Mouse (Mus musculus): Measurements from ENCODE around the gene Polr1b. TPM values are rescaled to one million over a fixed set of nuclear protein-coding genes. Genes with fewer than 3 reads are reported as not detected.

The Polr1b gene
- total and polyA plus RNA-seq, 2 experiments from 2014 or later: 7.6 to 13.6 TPM

DNA sequence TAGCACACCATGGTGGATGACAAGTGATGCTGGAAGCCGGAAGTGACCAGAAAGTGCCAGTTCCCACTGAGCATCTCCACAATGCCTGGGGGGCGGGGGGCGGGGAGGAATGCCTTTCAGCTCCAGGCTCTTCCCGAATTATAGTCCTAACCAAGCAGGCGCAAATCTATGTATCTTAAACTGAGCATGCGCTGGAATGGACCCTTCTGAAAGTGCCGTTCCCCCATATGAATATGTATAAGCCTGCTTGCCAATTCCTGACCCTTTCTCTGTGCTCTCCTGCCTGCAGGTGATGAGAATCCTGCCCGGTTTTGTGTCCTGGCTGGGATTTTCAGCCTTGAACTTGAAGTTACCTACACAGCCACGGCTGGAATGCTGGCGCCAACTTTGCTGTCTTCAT is 72.6 kb downstream of the Polr1b start:
- no peak for TF ChIP-seq CTCF (IDR thresholded peaks at IDR 0.05; ENCODE audit: low read depth)
- no peak for TF ChIP-seq EP300 (IDR thresholded peaks at IDR 0.05; ENCODE audit: low read depth)
- 47% methylated on average over 10 of the region's 10 CpGs for WGBS

GRCm38 (mm10) chr2:129174474-129174873 is 73.7 kb downstream of the Polr1b start:
- H3K4me2 ChIP-seq (ENCODE audit: low read depth, low read length): 0 out of 2 replicates have a peak overlapping the region, but pooled peaks have one; percentile 19
- no peaks in the 10 kb centered on the region for H3K4me1 ChIP-seq (ENCODE audit: control insufficient read depth, insufficient read depth)

More for the DNA sequence above, 72.6 kb downstream of the Polr1b start:
- H3K27ac ChIP-seq (ENCODE audit: low read depth): no peak overlapping the region
- H3K36me3 ChIP-seq (replicated peaks; ENCODE audit: control insufficient read depth, insufficient read depth, low read length): no peaks in the 10 kb centered on the region
- H3K9ac ChIP-seq (replicated peaks; ENCODE audit: low read depth, low read length): no peak overlapping the region
- H3K4me2 ChIP-seq (ENCODE audit: low read depth, low read length): no peak overlapping the region
- H3K27me3 ChIP-seq (ENCODE audit: control insufficient read depth, insufficient read depth, low read length): no peaks in the 10 kb centered on the region
- H3K9me3 ChIP-seq (replicated peaks; ENCODE audit: control insufficient read depth, low read length): 0 out of 2 replicates have a peak, but pooled peaks cover 1% of the 10 kb centered on the region
- no peaks in the 10 kb centered on the region for H3K4me1 ChIP-seq (ENCODE audit: control insufficient read depth, insufficient read depth)
- DNase-seq (ENCODE audit: low spot score) (no peak), ATAC-seq (ENCODE audit: insufficient read depth, low read depth) (no peak)
- no peak overlapping the region for H3K4me3 ChIP-seq (ENCODE audit: low read depth, low read length)

GRCm38 (mm10) chr2:129175636-129176035 is 74.8 kb downstream of the Polr1b start:
- no peaks in the 10 kb centered on the region for H3K27me3 ChIP-seq (ENCODE audit: control insufficient read depth, insufficient read depth, low read length)
- no peak overlapping the region for H3K4me3 ChIP-seq (ENCODE audit: low read depth, low read length)
- no peaks in the 10 kb centered on the region for H3K36me3 ChIP-seq (replicated peaks; ENCODE audit: control insufficient read depth, insufficient read depth, low read length)
- TF ChIP-seq CTCF (IDR thresholded peaks at IDR 0.05; ENCODE audit: low read depth): no peak
- no peak for TF ChIP-seq EP300 (IDR thresholded peaks at IDR 0.05; ENCODE audit: low read depth)
- no peak overlapping the region for H3K4me2 ChIP-seq (ENCODE audit: low read depth, low read length)
- DNase-seq (ENCODE audit: low spot score): peak; percentile 47
- H3K9me3 ChIP-seq (replicated peaks; ENCODE audit: control insufficient read depth, low read length): no peaks in the 10 kb centered on the region
- no peak overlapping the region for H3K27ac ChIP-seq (ENCODE audit: low read depth)
- no peak overlapping the region for H3K9ac ChIP-seq (replicated peaks; ENCODE audit: low read depth, low read length)
- ATAC-seq (ENCODE audit: insufficient read depth, low read depth): peak; percentile 63; the same call in 1 of the 2 replicates
- no peaks in the 10 kb centered on the region for H3K4me1 ChIP-seq (ENCODE audit: control insufficient read depth, insufficient read depth)
- 52% methylated on average over 2 of the region's 2 CpGs for WGBS

More at GRCm38 (mm10) chr2:129174474-129174873, 73.7 kb downstream of the Polr1b start:
- peak; percentile 58 for DNase-seq (ENCODE audit: low spot score)
- TF ChIP-seq EP300 (IDR thresholded peaks at IDR 0.05; ENCODE audit: low read depth) (no peak), CTCF (IDR thresholded peaks at IDR 0.05; ENCODE audit: low read depth) (peak; percentile 79)
- Histone ChIP-seq H3K4me3 (ENCODE audit: low read depth, low read length) (no peak overlapping the region), H3K9me3 (replicated peaks; ENCODE audit: control insufficient read depth, low read length) (no peaks in the 10 kb centered on the region), H3K27me3 (ENCODE audit: control insufficient read depth, insufficient read depth, low read length) (no peaks in the 10 kb centered on the region), H3K36me3 (replicated peaks; ENCODE audit: control insufficient read depth, insufficient read depth, low read length) (no peaks in the 10 kb centered on the region), H3K27ac (ENCODE audit: low read depth) (no peak overlapping the region; the same call in 1 of the 2 replicates), H3K9ac (replicated peaks; ENCODE audit: low read depth, low read length) (no peak overlapping the region)
- 26% methylated on average over 7 of the region's 7 CpGs for WGBS
- ATAC-seq (ENCODE audit: insufficient read depth, low read depth): peak; percentile 71

Other genes starting within 250 kb of the Polr1b start
- 0.93 TPM in 1 of 2 replicates, not detected in the other for gene Fbln7, start 238.0 kb upstream of the Polr1b start, total RNA-seq (2014; rRNA removed; ENCODE audit: low replicate concordance)
- 0.42 and 0.62 TPM in 2 replicates for gene Fbln7, start 238.0 kb upstream of the Polr1b start, polyA plus RNA-seq (2015; fragmentation: Nextera tagmentation; extraction: Ambion mirVana)
- gene Zc3h8, start 156.9 kb upstream of the Polr1b start, total RNA-seq (2014; rRNA removed; ENCODE audit: low replicate concordance): 1.4 TPM in 1 of 2 replicates, not detected in the other
- gene Zc3h8, start 156.9 kb upstream of the Polr1b start, polyA plus RNA-seq (2015; fragmentation: Nextera tagmentation; extraction: Ambion mirVana): 6.8 and 7.3 TPM in 2 replicates
- gene Zc3h6, start 133.6 kb upstream of the Polr1b start, total RNA-seq (2014; rRNA removed; ENCODE audit: low replicate concordance): 1.7 and 1.8 TPM in 2 replicates
- gene Zc3h6, start 133.6 kb upstream of the Polr1b start, polyA plus RNA-seq (2015; fragmentation: Nextera tagmentation; extraction: Ambion mirVana): 3.0 and 3.2 TPM in 2 replicates
- 7.7 and 31.0 TPM in 2 replicates for gene Gm10762, start 133.3 kb upstream of the Polr1b start, total RNA-seq (2014; rRNA removed; ENCODE audit: low replicate concordance)
- gene Gm10762, start 133.3 kb upstream of the Polr1b start, polyA plus RNA-seq (2015; fragmentation: Nextera tagmentation; extraction: Ambion mirVana): 15.0 and 19.0 TPM in 2 replicates
- 0.54 TPM in 1 of 2 replicates, not detected in the other for gene Vinac1, start 52.8 kb upstream of the Polr1b start, total RNA-seq (2014; rRNA removed; ENCODE audit: low replicate concordance)
- gene Vinac1, start 52.8 kb upstream of the Polr1b start, polyA plus RNA-seq (2015; fragmentation: Nextera tagmentation; extraction: Ambion mirVana): 0.03 TPM in 1 of 2 replicates, not detected in the other
- 7.1 and 9.4 TPM in 2 replicates for gene Ttl, start 35.1 kb upstream of the Polr1b start, total RNA-seq (2014; rRNA removed; ENCODE audit: low replicate concordance)
- 5.6 and 6.4 TPM in 2 replicates for gene Ttl, start 35.1 kb upstream of the Polr1b start, polyA plus RNA-seq (2015; fragmentation: Nextera tagmentation; extraction: Ambion mirVana)
- 9.9 and 19.4 TPM in 2 replicates for gene Chchd5, start 28.7 kb downstream of the Polr1b start, total RNA-seq (2014; rRNA removed; ENCODE audit: low replicate concordance)
- 17.6 and 19.9 TPM in 2 replicates for gene Chchd5, start 28.7 kb downstream of the Polr1b start, polyA plus RNA-seq (2015; fragmentation: Nextera tagmentation; extraction: Ambion mirVana)
- 37.1 and 46.8 TPM in 2 replicates for gene Slc20a1, start 97.8 kb downstream of the Polr1b start, total RNA-seq (2014; rRNA removed; ENCODE audit: low replicate concordance)
- 7.0 and 8.7 TPM in 2 replicates for gene Slc20a1, start 97.8 kb downstream of the Polr1b start, polyA plus RNA-seq (2015; fragmentation: Nextera tagmentation; extraction: Ambion mirVana)
- gene Ckap2l, start 196.2 kb downstream of the Polr1b start, total RNA-seq (2014; rRNA removed; ENCODE audit: low replicate concordance): 16.2 and 28.9 TPM in 2 replicates
- gene Ckap2l, start 196.2 kb downstream of the Polr1b start, polyA plus RNA-seq (2015; fragmentation: Nextera tagmentation; extraction: Ambion mirVana): 12.3 and 12.6 TPM in 2 replicates
- 1.4 TPM in 1 of 2 replicates, not detected in the other for gene Il1a, start 209.0 kb downstream of the Polr1b start, total RNA-seq (2014; rRNA removed; ENCODE audit: low replicate concordance)
- 0.12 and 0.30 TPM in 2 replicates for gene Il1a, start 209.0 kb downstream of the Polr1b start, polyA plus RNA-seq (2015; fragmentation: Nextera tagmentation; extraction: Ambion mirVana)

Data from heart, postnatal 0 days (tissue).